Mouse (Mus musculus): ENCODE results near the gene Chat.

Gene Chat

GRCm38 (mm10) chr14:32465889-32466288 lies at the start of gene Chat:
Chat (minus strand) TSS chr14:32465989.
- DNase-seq (ENCODE audit: low read depth, low spot score), result no peak

- DNase-seq (ENCODE audit: low read depth, low spot score), result peak; percentile 92
Measured at GRCm38 (mm10) chr14:32513336-32514032, 47.7 kb upstream of the Chat start, which contains the start of gene Ercc6. Ercc6 (plus strand) TSS chr14:32513521.

GRCm38 (mm10) chr14:32512912-32513311 lies 47.1 kb upstream of the Chat start:
- DNase-seq (ENCODE audit: low read depth, low spot score), result no peak

- DNase-seq (ENCODE audit: low read depth, low spot score), result no peak
Measured at GRCm38 (mm10) chr14:32509443-32509961, 43.7 kb upstream of the Chat start.

GRCm38 (mm10) chr14:32508105-32508835 lies 42.5 kb upstream of the Chat start:
- no peak for DNase-seq (ENCODE audit: low read depth, low spot score)

- no peak for DNase-seq (ENCODE audit: low read depth, low spot score)
Measured at GRCm38 (mm10) chr14:32507216-32507615, 41.4 kb upstream of the Chat start.

GRCm38 (mm10) chr14:32506329-32506728 lies 40.5 kb upstream of the Chat start:
- no peak for DNase-seq (ENCODE audit: low read depth, low spot score)

- no peak for DNase-seq (ENCODE audit: low read depth, low spot score)
Measured at GRCm38 (mm10) chr14:32503897-32504296, 38.1 kb upstream of the Chat start.

GRCm38 (mm10) chr14:32502764-32503688 lies 37.2 kb upstream of the Chat start:
- no peak for DNase-seq (ENCODE audit: low read depth, low spot score)

GRCm38 (mm10) chr14:32501303-32501702 lies 35.5 kb upstream of the Chat start:
- no peak for DNase-seq (ENCODE audit: low read depth, low spot score)

GRCm38 (mm10) chr14:32496115-32496850 lies 30.5 kb upstream of the Chat start:
- DNase-seq (ENCODE audit: low read depth, low spot score), result no peak

- DNase-seq (ENCODE audit: low read depth, low spot score), result no peak
Measured at GRCm38 (mm10) chr14:32492521-32492920, 26.7 kb upstream of the Chat start.

- peak; percentile 39 for DNase-seq (ENCODE audit: low read depth, low spot score)
Measured at GRCm38 (mm10) chr14:32482061-32482460, 16.3 kb upstream of the Chat start.

GRCm38 (mm10) chr14:32477581-32477980 lies 11.8 kb upstream of the Chat start:
- no peak for DNase-seq (ENCODE audit: low read depth, low spot score)

- no peak for DNase-seq (ENCODE audit: low read depth, low spot score)
Measured at GRCm38 (mm10) chr14:32476559-32476958, 10.8 kb upstream of the Chat start.

GRCm38 (mm10) chr14:32472996-32473395 lies 7.2 kb upstream of the Chat start:
- DNase-seq (ENCODE audit: low read depth, low spot score), result peak; percentile 56

- no peak for DNase-seq (ENCODE audit: low read depth, low spot score)
Measured at GRCm38 (mm10) chr14:32467606-32468005, 1.8 kb upstream of the Chat start.

- no peak for DNase-seq (ENCODE audit: low read depth, low spot score)
Measured at GRCm38 (mm10) chr14:32465506-32465870, 301 bp downstream of the Chat start.

- no peak for DNase-seq (ENCODE audit: low read depth, low spot score)
Measured at GRCm38 (mm10) chr14:32464601-32465505, 936 bp downstream of the Chat start, which contains the start of gene Slc18a3. Slc18a3 (minus strand) TSS chr14:32464850.
